Mouse (Mus musculus) embryo, embryonic 10 days (tissue): ENCODE measurements around the gene Tapt1.
"Not testable (repeated sequence)": the region's sequence is repeated elsewhere in the genome, so short reads cannot be mapped to it uniquely, and the experiment has no call there.

ENCODE experiments used
- DNase-seq: peaks from one replicate; pipeline ENCODE4 v3.0.0-alpha.2; 2015; ENCODE audit warnings: low spot score

Tapt1 gene

GRCm38 (mm10) chr5:44197806-44198205 is 28.6 kb downstream of the Tapt1 start:
- DNase-seq, result no peak

DNA sequence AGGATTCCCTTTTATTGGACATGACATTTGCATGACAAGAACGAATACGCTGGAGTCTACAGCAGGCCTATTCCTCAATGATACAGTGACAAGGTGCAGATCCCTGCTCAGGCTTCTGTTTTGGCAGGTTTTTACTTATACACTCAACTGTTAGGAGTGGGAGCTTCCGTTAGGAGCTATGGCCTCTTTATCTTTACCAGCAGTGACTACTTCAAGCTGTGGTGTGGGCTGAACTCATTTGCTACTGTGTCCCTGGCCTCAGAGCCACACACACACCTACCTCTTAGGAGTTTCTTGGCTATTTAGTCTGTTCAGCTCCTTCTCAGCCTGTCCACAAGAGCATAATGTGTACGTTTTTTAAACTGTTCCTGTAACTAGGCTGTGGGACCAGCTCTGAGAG is 30.3 kb downstream of the Tapt1 start:
- DNase-seq, result no peak

DNA sequence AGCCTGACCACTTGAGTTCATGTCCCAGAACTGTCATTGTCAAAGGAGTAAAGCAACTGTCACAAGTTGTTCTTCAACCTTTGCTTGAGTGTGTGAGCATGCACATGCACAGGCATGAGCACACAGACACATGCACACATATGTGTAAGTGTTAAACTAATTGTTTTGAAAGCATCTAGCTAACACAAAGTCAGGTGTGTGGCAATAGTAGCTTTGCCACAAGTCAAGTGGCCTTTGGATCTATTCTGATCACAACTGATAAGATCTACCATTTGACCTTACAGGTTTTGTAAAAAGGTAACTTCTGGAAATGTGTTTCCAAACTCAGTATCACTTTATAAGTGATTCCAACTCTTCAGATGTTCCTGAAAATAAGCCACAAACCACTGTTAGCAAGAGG is 39.1 kb downstream of the Tapt1 start:
- DNase-seq, result no peak

- DNase-seq, result no peak
Observed at GRCm38 (mm10) chr5:44181669-44182068, 44.8 kb downstream of the Tapt1 start.

- no peak for DNase-seq
Observed at GRCm38 (mm10) chr5:44180450-44180849, 46.0 kb downstream of the Tapt1 start.

DNA sequence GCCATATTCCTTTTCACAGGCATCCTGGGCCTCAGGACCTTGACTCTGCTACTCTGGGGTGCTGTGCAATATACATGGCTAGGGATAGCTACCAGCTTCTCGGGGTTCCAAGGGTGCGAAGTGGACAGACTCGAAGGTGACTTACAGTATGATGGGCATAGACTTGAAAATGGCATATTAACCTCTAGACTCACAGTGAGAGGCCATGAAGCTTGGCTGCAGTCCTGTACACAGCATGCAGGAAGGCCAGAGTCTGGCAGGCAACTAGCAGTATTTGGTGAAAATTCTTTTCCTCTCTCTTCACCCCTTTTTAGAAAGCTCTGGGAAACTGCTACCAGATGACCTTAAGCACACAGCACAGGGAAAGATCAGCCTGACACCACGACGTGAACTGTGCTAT is 52.4 kb downstream of the Tapt1 start:
- DNase-seq, result no peak

DNA sequence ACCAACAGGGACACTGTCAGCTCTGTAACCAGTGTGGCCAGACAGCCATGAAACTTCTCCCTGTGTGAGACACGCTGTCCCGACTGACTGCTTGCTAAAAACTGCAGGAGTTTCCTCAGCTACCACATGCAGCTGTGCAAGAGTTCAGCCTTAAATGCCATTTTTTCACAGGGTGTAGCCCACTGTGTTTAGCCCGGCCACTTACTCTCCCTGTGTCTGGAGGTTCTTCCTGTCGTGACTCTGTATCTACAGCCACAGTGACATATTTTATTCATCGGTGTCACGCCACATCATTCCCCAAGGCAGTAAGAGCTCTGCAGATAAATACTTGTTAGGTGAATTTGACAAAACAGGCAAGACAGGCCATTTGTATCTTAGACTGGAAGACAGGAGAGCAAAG is 59.6 kb downstream of the Tapt1 start:
- no peak for DNase-seq

DNA sequence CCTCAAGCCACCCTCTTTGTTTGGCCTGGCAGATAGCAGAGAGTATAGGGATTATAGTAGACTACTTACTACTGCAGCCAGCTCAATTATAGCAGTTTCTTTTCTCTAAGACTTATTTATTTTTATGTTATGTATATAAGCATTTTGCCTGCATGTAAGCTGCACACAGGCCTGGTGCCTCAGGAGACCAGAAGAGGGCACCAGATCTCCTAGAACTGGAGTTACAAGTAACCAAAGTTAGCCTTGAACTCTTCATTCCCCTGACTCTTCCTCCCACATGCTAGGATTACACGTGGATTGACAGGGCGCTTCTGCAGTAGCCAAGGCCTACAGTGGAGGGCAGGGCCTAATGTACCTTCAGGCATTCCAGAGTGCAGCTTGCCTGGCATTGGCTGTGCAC is 60.6 kb downstream of the Tapt1 start:
- peak; percentile 62 for DNase-seq

GRCm38 (mm10) chr5:44164233-44164776 is 62.1 kb downstream of the Tapt1 start:
- DNase-seq, result no peak

- no peak for DNase-seq
Observed at GRCm38 (mm10) chr5:44163318-44163717, 63.1 kb downstream of the Tapt1 start.

DNA sequence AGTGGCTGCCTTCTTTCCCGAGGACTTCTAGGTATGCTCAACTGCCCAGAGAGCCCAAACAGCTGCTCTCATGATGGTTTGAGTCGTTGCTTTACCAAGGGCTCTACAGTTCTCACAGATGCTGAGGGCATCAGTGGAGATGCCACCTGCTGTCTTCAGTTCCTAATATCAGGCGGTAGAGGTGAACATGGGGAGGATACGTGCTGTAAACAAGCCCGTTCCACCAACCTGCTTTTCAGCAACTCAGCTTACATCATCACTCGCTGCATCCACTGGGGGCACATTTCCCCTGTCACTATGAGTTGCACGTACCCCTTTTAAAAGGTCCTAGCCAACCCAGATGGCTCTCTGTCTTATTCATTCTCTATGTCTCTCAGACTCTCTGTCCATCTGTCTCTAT is 63.6 kb downstream of the Tapt1 start:
- no peak for DNase-seq

GRCm38 (mm10) chr5:44159679-44160438 is 66.6 kb downstream of the Tapt1 start:
- DNase-seq, result no peak

GRCm38 (mm10) chr5:44159231-44159630 is 67.2 kb downstream of the Tapt1 start:
- no peak for DNase-seq

DNA sequence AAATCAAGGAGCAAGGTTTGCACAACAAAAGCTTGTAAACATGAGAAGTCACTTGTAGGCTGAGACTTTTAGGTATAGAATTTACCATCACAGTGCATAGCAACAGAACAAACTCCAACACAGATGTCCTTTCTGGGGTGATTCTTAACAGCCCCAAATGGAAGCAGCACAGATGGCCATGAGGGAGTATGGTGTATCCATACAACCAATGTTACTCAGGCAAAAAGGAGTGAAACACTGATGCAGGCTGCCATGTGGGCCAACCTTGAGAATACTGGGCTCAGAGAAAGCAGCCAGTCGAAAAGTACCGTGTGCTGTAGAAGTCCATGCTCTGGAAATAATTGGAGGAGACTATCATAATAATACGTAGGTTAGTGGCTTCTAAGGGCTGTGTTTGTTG is 68.0 kb downstream of the Tapt1 start:
- DNase-seq, result no peak

GRCm38 (mm10) chr5:44157760-44158159 is 68.7 kb downstream of the Tapt1 start:
- DNase-seq, result no peak

- no peak for DNase-seq
Observed at GRCm38 (mm10) chr5:44153050-44153449, 73.4 kb downstream of the Tapt1 start.

- no peak for DNase-seq
Observed at GRCm38 (mm10) chr5:44151327-44152051, 74.9 kb downstream of the Tapt1 start.

DNA sequence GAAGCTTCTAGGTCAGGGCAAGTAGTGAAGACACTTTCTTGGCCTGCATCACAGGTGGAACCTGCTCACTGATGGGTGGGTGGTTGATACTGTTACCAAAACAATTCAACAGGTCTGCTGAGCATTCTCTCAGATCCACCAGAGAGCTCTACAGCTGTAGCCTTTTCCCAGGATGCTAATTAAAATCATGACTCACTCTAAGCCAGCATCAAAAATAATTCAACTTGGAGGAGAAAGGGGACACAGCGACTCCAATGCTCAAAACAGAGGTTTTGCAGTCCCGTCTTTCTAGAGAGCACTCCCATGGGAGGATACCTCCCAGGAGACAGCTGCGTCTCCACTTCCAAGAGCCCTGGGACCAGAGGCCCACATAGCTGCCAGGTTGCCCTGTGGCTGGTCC is 78.7 kb downstream of the Tapt1 start:
- no peak for DNase-seq

- DNase-seq, result no peak
Observed at GRCm38 (mm10) chr5:44146437-44147332, 79.7 kb downstream of the Tapt1 start.

DNA sequence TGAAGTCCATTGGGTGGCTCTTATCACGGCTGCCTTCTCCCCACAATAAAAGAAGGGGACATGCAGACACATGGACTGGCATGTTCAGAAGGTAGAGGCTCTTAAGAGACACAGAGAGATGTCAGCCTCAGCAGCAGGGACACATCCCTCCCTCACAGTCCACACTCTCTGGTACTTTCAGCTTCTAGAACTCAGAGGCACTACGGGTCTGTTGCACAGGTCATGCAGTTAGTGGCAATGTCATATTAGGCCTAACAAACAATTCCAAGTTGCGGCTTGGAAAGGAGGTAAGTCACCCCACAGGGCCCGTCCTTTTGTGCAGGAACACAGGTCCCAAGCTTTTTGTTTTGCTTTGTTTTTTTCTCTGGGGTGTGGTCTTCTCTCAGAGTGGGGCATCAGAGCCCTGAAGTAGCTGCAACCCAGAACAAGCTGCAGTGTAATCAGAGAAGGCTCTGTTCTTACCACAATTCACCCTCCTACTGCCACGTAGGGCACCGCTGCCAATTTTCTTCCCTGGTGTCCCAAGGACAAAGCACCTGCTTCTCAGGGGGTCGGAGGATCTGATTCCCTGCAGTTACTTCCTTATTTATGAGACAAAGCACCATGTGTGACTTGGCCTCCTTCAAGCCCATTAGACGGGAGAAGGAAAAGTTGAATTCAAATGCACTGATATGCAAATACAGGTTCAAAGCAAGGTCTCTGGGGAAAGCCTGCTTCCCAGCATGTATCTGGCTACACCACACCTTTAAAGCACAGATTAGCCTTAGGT is 82.8 kb downstream of the Tapt1 start:
- DNase-seq, result no peak

DNA sequence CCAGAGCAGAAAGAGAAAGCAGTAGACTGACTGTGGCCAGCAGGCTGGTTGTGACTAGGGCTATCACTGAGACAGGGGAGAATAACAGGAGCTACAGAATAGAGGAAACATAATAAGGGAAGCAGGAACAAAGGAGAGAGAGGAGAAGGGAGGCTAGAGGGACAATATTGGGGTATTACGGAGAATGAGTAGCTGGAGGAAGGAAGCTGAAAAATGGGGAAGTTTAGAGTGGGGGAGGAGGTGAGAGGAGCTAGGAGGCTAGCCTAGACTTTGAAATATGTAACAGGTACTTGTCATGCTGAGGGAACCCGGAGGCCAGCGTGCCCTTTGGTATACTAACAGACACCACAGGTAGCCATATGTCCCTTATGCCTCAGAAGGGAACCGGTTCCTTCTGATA is 98.9 kb downstream of the Tapt1 start:
- DNase-seq, result no peak

GRCm38 (mm10) chr5:44126574-44126973 is 99.9 kb downstream of the Tapt1 start:
- DNase-seq, result not testable (repeated sequence)
